In genomic region chr4:151611621-151612020, GRCm38 (mm10) we compare ENCODE assay signal across 21 mouse cellular contexts.
"Had no signal": no experiment of that assay in that cellular context is flagged by ENCODE, and none has a peak within 500 bp of the region (broad histone marks: within the 10 kb centered on the region; RNA-seq: fewer than 3 reads in every experiment).

No protein-coding gene starts in this region.

- H3K27ac ChIP-seq: kidney, embryonic 15.5 days; limb, embryonic 10.5 days; limb, embryonic 13.5 days; liver, embryonic 12.5 days; liver, embryonic 15.5 days; lung, embryonic 15.5 days; midbrain, embryonic 10.5 days had no signal

- H3K4me1 ChIP-seq: kidney, embryonic 15.5 days; limb, embryonic 10.5 days; limb, embryonic 13.5 days; liver, embryonic 12.5 days; liver, embryonic 15.5 days; lung, embryonic 15.5 days; midbrain, embryonic 10.5 days had no signal

- H3K27me3 ChIP-seq: limb, embryonic 13.5 days; liver, embryonic 12.5 days; liver, embryonic 15.5 days; lung, embryonic 15.5 days; megakaryocyte, embryonic 14.5 days had no signal

- ATAC-seq: liver, embryonic 12.5 days; midbrain, embryonic 16.5 days had no signal

- H3K9me3 ChIP-seq: limb, embryonic 10.5 days; limb, embryonic 13.5 days; liver, embryonic 15.5 days; lung, embryonic 15.5 days had no signal

- H3K4me3 ChIP-seq: kidney, embryonic 15.5 days; limb, embryonic 10.5 days; limb, embryonic 13.5 days; liver, embryonic 12.5 days; liver, embryonic 15.5 days; lung, embryonic 15.5 days; megakaryocyte, embryonic 14.5 days; midbrain, embryonic 10.5 days had no signal

- H3K36me3 ChIP-seq: kidney, embryonic 15.5 days; limb, embryonic 10.5 days; limb, embryonic 13.5 days; liver, embryonic 12.5 days; liver, embryonic 15.5 days; lung, embryonic 15.5 days; midbrain, embryonic 10.5 days had no signal

- DNase-seq: kidney, adult 11 months; kidney, adult 8-10 months; kidney, postnatal 10 days; kidney, postnatal 36 days; layer of hippocampus, postnatal 36 days; liver; lung, adult 18-20 months; lung, postnatal 10 days; lung, postnatal 36 days; thymus, adult 18-20 months; thymus, postnatal 14 days; thymus, postnatal 4 days had no signal

- H3K9ac ChIP-seq: kidney, embryonic 15.5 days; limb, embryonic 13.5 days; liver, embryonic 12.5 days; liver, embryonic 15.5 days; lung, embryonic 15.5 days had no signal

- H3K4me2 ChIP-seq: kidney, embryonic 15.5 days; limb, embryonic 13.5 days; liver, embryonic 12.5 days; liver, embryonic 15.5 days; lung, embryonic 15.5 days had no signal
